Comparison of ENCODE assay signal across 12 mouse cellular contexts in the genomic region with DNA sequence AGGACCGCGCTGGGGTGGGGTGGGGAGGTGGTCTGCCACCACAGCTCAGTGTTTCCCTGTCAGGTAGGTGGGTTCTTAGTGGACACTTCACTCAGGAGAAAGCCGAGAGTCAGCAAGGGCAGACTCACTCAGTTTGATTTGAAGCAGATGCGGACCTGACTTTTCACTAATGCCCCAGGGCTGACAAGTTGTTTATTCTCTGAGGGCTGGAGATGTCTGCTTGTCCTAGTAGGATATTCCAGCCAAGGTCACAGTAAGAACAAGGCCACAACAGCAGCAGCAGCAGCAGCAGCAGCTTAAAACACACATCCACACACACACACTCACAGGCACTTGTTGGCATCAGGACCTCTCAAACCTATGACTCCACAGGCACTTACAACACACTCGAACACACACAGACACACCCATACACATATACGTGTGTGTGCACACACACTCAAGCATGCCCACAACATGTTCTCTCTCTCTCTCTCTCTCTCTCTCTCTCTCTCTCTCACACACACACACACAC. TPM values are rescaled to one million over a fixed set of nuclear protein-coding genes. Genes with fewer than 3 reads are reported as not detected.
DNase-seq lines count a peak whose midpoint lies in the region; ATAC-seq and TF ChIP-seq lines count a peak whose summit lies in the region.
"Had no signal": no experiment of that assay in that cellular context is flagged by ENCODE, and none has a peak within 500 bp of the region (broad histone marks: within the 10 kb centered on the region; RNA-seq: fewer than 3 reads in every experiment).

No protein-coding gene starts in this region.

- no peaks in the 10 kb centered on the region for H3K36me3 ChIP-seq in forebrain, embryonic 15.5 days
- no peaks in the 10 kb centered on the region for H3K36me3 ChIP-seq in forebrain, embryonic 13.5 days (ENCODE audit: poor library complexity, severe bottlenecking)
- no peaks in the 10 kb centered on the region for H3K36me3 ChIP-seq in liver, embryonic 11.5 days (ENCODE audit: control insufficient read depth, insufficient read depth, low read length)
- no peaks in the 10 kb centered on the region for H3K36me3 ChIP-seq in liver, postnatal 0 days (replicated peaks; ENCODE audit: insufficient read depth, low read length)
- H3K36me3 ChIP-seq in limb, embryonic 10.5 days: no peaks in the 10 kb centered on the region

- WGBS in forebrain, embryonic 15.5 days: 52% methylated on average over 6 of the region's 6 CpGs
- WGBS in forebrain, embryonic 13.5 days: 56% methylated on average over 6 of the region's 6 CpGs
- 48% methylated on average over 6 of the region's 6 CpGs for WGBS in liver, embryonic 11.5 days
- 57% methylated on average over 6 of the region's 6 CpGs for WGBS in liver, postnatal 0 days (ENCODE audit: insufficient replicate concordance)
- 36% methylated on average over 6 of the region's 6 CpGs for WGBS in limb, embryonic 10.5 days

- TF ChIP-seq CTCF in liver, postnatal 0 days (IDR thresholded peaks at IDR 0.05; ENCODE audit: low read depth): no peak

- no peak overlapping the region for H3K4me3 ChIP-seq in forebrain, embryonic 15.5 days
- no peak overlapping the region for H3K4me3 ChIP-seq in forebrain, embryonic 13.5 days
- no peak overlapping the region for H3K4me3 ChIP-seq in liver, embryonic 11.5 days (ENCODE audit: low read depth, low read length)
- H3K4me3 ChIP-seq in liver, postnatal 0 days (ENCODE audit: low read depth, low read length): no peak overlapping the region
- peak overlapping the region; percentile 45 for H3K4me3 ChIP-seq in limb, embryonic 10.5 days

- DNase-seq in liver, embryonic 11.5 days (ENCODE audit: low spot score): no peak
- DNase-seq in liver, postnatal 0 days: no peak
- peak; percentile 32 for DNase-seq in CD4-positive helper T cell, adult 2 months (ENCODE audit: low read depth, low spot score)
- no peak for DNase-seq in limb, embryonic 10.5 days (ENCODE audit: low spot score)
- no peak for DNase-seq in gastrocnemius, postnatal 10 days
- no peak for DNase-seq in spleen, postnatal 36 days (ENCODE audit: low spot score in 2 of 2)
- DNase-seq: cerebellum, adult 11 months; gastrocnemius, postnatal 14 days; layer of hippocampus, adult 9-11 months had no signal

- no peak overlapping the region for H3K27ac ChIP-seq in forebrain, embryonic 15.5 days (replicated peaks)
- H3K27ac ChIP-seq in forebrain, embryonic 13.5 days: no peak overlapping the region
- H3K27ac ChIP-seq in liver, embryonic 11.5 days (ENCODE audit: low read depth, low read length): no peak overlapping the region
- H3K27ac ChIP-seq in liver, postnatal 0 days (ENCODE audit: low read depth): no peak overlapping the region
- peak overlapping the region; percentile 79 for H3K27ac ChIP-seq in limb, embryonic 10.5 days

- H3K9me3 ChIP-seq in forebrain, embryonic 15.5 days: no peaks in the 10 kb centered on the region
- H3K9me3 ChIP-seq in forebrain, embryonic 13.5 days (replicated peaks): no peaks in the 10 kb centered on the region
- no peaks in the 10 kb centered on the region for H3K9me3 ChIP-seq in liver, embryonic 11.5 days (ENCODE audit: control insufficient read depth, low read length)
- no peaks in the 10 kb centered on the region for H3K9me3 ChIP-seq in liver, postnatal 0 days (ENCODE audit: low read length)
- no peaks in the 10 kb centered on the region for H3K9me3 ChIP-seq in limb, embryonic 10.5 days (replicated peaks)

- TF ChIP-seq EP300 in liver, postnatal 0 days (IDR thresholded peaks at IDR 0.05; ENCODE audit: low read depth): no peak

- ATAC-seq in forebrain, embryonic 15.5 days (replicated peaks): 0 out of 2 replicates have a peak, but pooled peaks have one; percentile 9
- ATAC-seq in forebrain, embryonic 13.5 days: no peak
- no peak for ATAC-seq in liver, embryonic 11.5 days (replicated peaks; ENCODE audit: low FRiP score)
- no peak for ATAC-seq in liver, postnatal 0 days
- ATAC-seq: inflammation-experienced regulatory T-cells, adult 6 months had no signal

- no peak overlapping the region for H3K4me2 ChIP-seq in forebrain, embryonic 15.5 days (replicated peaks)
- H3K4me2 ChIP-seq in forebrain, embryonic 13.5 days: no peak overlapping the region
- H3K4me2 ChIP-seq in liver, embryonic 11.5 days: peak overlapping the region; percentile 13; the same call in 1 of the 2 replicates
- H3K4me2 ChIP-seq in liver, postnatal 0 days (ENCODE audit: low read depth, low read length): no peak overlapping the region

- no peak overlapping the region for H3K9ac ChIP-seq in forebrain, embryonic 15.5 days (replicated peaks)
- H3K9ac ChIP-seq in forebrain, embryonic 13.5 days: no peak overlapping the region
- no peak overlapping the region for H3K9ac ChIP-seq in liver, embryonic 11.5 days (ENCODE audit: low read depth, low read length)
- no peak overlapping the region for H3K9ac ChIP-seq in liver, postnatal 0 days (replicated peaks)

- H3K27me3 ChIP-seq in forebrain, embryonic 15.5 days: peaks cover 14% of the 10 kb centered on the region
- H3K27me3 ChIP-seq in forebrain, embryonic 13.5 days: peaks cover 54% of the 10 kb centered on the region
- H3K27me3 ChIP-seq in liver, embryonic 11.5 days (replicated peaks; ENCODE audit: control insufficient read depth, insufficient read depth, low read length): peaks cover 86% of the 10 kb centered on the region
- H3K27me3 ChIP-seq in liver, postnatal 0 days (ENCODE audit: insufficient read depth, low read length): peaks cover 73% of the 10 kb centered on the region
- H3K27me3 ChIP-seq in limb, embryonic 10.5 days (ENCODE audit: low read depth, poor library complexity, severe bottlenecking): peaks cover 94% of the 10 kb centered on the region

- peaks cover 41% of the 10 kb centered on the region for H3K4me1 ChIP-seq in forebrain, embryonic 15.5 days
- peaks cover 68% of the 10 kb centered on the region for H3K4me1 ChIP-seq in forebrain, embryonic 13.5 days
- H3K4me1 ChIP-seq in liver, embryonic 11.5 days (replicated peaks; ENCODE audit: control insufficient read depth, insufficient read depth, low read length): peaks cover 21% of the 10 kb centered on the region
- H3K4me1 ChIP-seq in liver, postnatal 0 days (ENCODE audit: insufficient read depth): peaks cover 17% of the 10 kb centered on the region
- peaks cover 77% of the 10 kb centered on the region for H3K4me1 ChIP-seq in limb, embryonic 10.5 days

RNA-seq across cellular contexts. Expression of a gene that starts 2.3 kb away (rescaled TPM):
- polyA plus RNA-seq in forebrain, embryonic 15.5 days (2015; fragmentation: Nextera tagmentation; extraction: Ambion mirVana): 0.53 and 0.69 TPM in 2 replicates
- 0.63 and 0.79 TPM in 2 replicates for polyA plus RNA-seq in forebrain, embryonic 13.5 days (2015; fragmentation: Nextera tagmentation; extraction: Ambion mirVana)
- 2.7 and 3.7 TPM in 2 replicates for polyA plus RNA-seq in liver, embryonic 11.5 days (2014; fragmentation: Nextera tagmentation; extraction: Ambion mirVana)
- 0.21 and 0.46 TPM in 2 replicates for polyA plus RNA-seq in liver, postnatal 0 days (2015; fragmentation: Nextera tagmentation; extraction: Ambion mirVana)
- polyA plus RNA-seq in limb, embryonic 10.5 days (2016; fragmentation: Nextera tagmentation; extraction: Ambion mirVana): 7.5 and 11.0 TPM in 2 replicates
- under 1 TPM; 0.18 to 0.26 TPM for total RNA-seq in gastrocnemius, postnatal 10 days (2021)
- polyA plus RNA-seq: inflammation-experienced regulatory T-cells, adult 6 months had no signal
